Mouse (Mus musculus) CD8-positive naive resting alpha-beta T cell, adult 2 months (primary cell): ENCODE results near the gene Fuom.
"Not testable (repeated sequence)": the region's sequence is repeated elsewhere in the genome, so short reads cannot be mapped to it uniquely, and the experiment has no call there.

Experiments
- DNase-seq, 2 experiments: peaks; one replicate each; pipeline ENCODE4 v3.0.0; 2022; ENCODE audit warnings: low read depth in 2 of 2, low spot score in 2 of 2

Fuom gene

GRCm38 (mm10) chr7:140101993-140102860 is at the start of gene Fuom:
Fuom (minus strand) TSS chr7:140102441.
- peak; percentile 55 to 73 for DNase-seq

GRCm38 (mm10) chr7:140144550-140144949 is 42.3 kb upstream of the Fuom start:
- no peak for DNase-seq

GRCm38 (mm10) chr7:140141350-140141749 is 39.1 kb upstream of the Fuom start:
- DNase-seq: peak; percentile 51 to 72

GRCm38 (mm10) chr7:140138021-140138310 is 35.7 kb upstream of the Fuom start:
- no peak for DNase-seq

GRCm38 (mm10) chr7:140137135-140138020 is 35.1 kb upstream of the Fuom start, which contains the start of gene Mtg1:
Mtg1 (plus strand) TSS chr7:140137564.
- DNase-seq: peak; percentile 95 to 96

GRCm38 (mm10) chr7:140135106-140135770 is 33.0 kb upstream of the Fuom start:
- no peak for DNase-seq

- not testable (repeated sequence) for DNase-seq
Measured at GRCm38 (mm10) chr7:140134033-140134432, 31.8 kb upstream of the Fuom start.

GRCm38 (mm10) chr7:140132184-140132583 is 29.9 kb upstream of the Fuom start:
- not testable (repeated sequence) for DNase-seq

- no peak for DNase-seq
Measured at GRCm38 (mm10) chr7:140127911-140128310, 25.7 kb upstream of the Fuom start.

GRCm38 (mm10) chr7:140126934-140127333 is 24.7 kb upstream of the Fuom start:
- no peak for DNase-seq

GRCm38 (mm10) chr7:140126022-140126350 is 23.7 kb upstream of the Fuom start:
- DNase-seq: no peak

- peak; percentile 74 to 84 for DNase-seq
Measured at GRCm38 (mm10) chr7:140125278-140126021, 23.2 kb upstream of the Fuom start.

- DNase-seq: no peak
Measured at GRCm38 (mm10) chr7:140124382-140124781, 22.1 kb upstream of the Fuom start.

GRCm38 (mm10) chr7:140122765-140123164 is 20.5 kb upstream of the Fuom start:
- DNase-seq: no peak

GRCm38 (mm10) chr7:140121338-140121910 is 19.2 kb upstream of the Fuom start:
- DNase-seq: no peak

GRCm38 (mm10) chr7:140120484-140120883 is 18.2 kb upstream of the Fuom start:
- DNase-seq: no peak

- peak; percentile 77 to 84 for DNase-seq
Measured at GRCm38 (mm10) chr7:140116329-140117054, 14.3 kb upstream of the Fuom start, which contains the start of gene Echs1. Echs1 (minus strand) TSS chr7:140116476.

GRCm38 (mm10) chr7:140115583-140116328 is 13.5 kb upstream of the Fuom start, which contains the start of gene Paox:
Paox (plus strand) TSS chr7:140115799.
- DNase-seq: no peak

GRCm38 (mm10) chr7:140111943-140112342 is 9.7 kb upstream of the Fuom start:
- DNase-seq: no peak
